20 mouse cellular contexts compared by ENCODE assay signal in the genomic region with DNA sequence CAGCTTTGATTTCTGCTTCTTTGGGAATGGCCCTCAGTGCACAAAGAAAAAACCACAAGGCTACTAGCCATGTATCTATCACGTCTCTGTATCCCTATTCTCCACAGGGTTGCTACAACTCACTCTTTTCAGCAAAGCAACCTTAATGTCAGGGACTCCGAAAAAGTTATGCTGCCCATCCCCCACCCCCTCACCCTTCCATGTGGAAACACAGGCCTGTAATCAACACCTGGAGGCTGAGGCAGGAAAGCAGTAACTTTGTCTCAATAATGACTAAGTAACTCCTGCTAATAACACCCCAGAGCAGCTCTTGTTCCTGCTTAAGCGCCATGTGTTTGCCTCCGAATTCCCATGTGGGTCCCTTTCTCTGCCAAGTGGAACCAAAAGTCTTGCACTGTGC. TPM values are rescaled to one million over a fixed set of nuclear protein-coding genes. Genes with fewer than 3 reads are reported as not detected.
DNase-seq lines count a peak whose midpoint lies in the region; ATAC-seq and TF ChIP-seq lines count a peak whose summit lies in the region.
"Had no signal": no experiment of that assay in that cellular context is flagged by ENCODE, and none has a peak within 500 bp of the region (broad histone marks: within the 10 kb centered on the region; RNA-seq: fewer than 3 reads in every experiment).

No protein-coding gene starts in this region.

- H3K4me1 ChIP-seq in kidney, adult 2 months (ENCODE audit: control insufficient read depth, insufficient read depth, low read length): peaks cover 36% of the 10 kb centered on the region
- H3K4me1 ChIP-seq in E14TG2a.4 (replicated peaks; ENCODE audit: low read depth, low read length): peaks cover 71% of the 10 kb centered on the region
- peaks cover 61% of the 10 kb centered on the region for H3K4me1 ChIP-seq in liver, embryonic 15.5 days (replicated peaks)
- no peaks in the 10 kb centered on the region for H3K4me1 ChIP-seq in forebrain, postnatal 0 days (ENCODE audit: insufficient read depth)

- H3K4me2 ChIP-seq in liver, embryonic 15.5 days: peak overlapping the region; percentile 32
- no peak overlapping the region for H3K4me2 ChIP-seq in forebrain, postnatal 0 days (ENCODE audit: low read depth)
- H3K4me2 ChIP-seq: embryonic facial prominence, embryonic 13.5 days; hindbrain, embryonic 12.5 days; midbrain, embryonic 13.5 days; neural tube, embryonic 13.5 days had no signal

- 31% methylated on average over 4 of the region's 4 CpGs for WGBS in kidney, adult 2 months
- 69% methylated on average over 4 of the region's 4 CpGs for WGBS in liver, embryonic 15.5 days (ENCODE audit: insufficient replicate concordance)
- 86% methylated on average over 4 of the region's 4 CpGs for WGBS in forebrain, postnatal 0 days

- peaks cover 35% of the 10 kb centered on the region for H3K9me3 ChIP-seq in E14TG2a.4 (ENCODE audit: low read length)
- H3K9me3 ChIP-seq in liver, embryonic 15.5 days (replicated peaks): no peaks in the 10 kb centered on the region
- no peaks in the 10 kb centered on the region for H3K9me3 ChIP-seq in forebrain, postnatal 0 days (ENCODE audit: low read length)
- H3K9me3 ChIP-seq: embryonic facial prominence, embryonic 13.5 days; heart, embryonic 10.5 days; hindbrain, embryonic 12.5 days; midbrain, embryonic 13.5 days; neural tube, embryonic 13.5 days had no signal

- H3K4me3 ChIP-seq in kidney, adult 2 months (ENCODE audit: insufficient read depth, low read depth, low read length): peak overlapping the region; percentile 46
- H3K4me3 ChIP-seq in E14TG2a.4 (replicated peaks; ENCODE audit: low read length): peak overlapping the region; percentile 54
- H3K4me3 ChIP-seq in liver, embryonic 15.5 days (replicated peaks): peak overlapping the region; percentile 25
- H3K4me3 ChIP-seq in forebrain, postnatal 0 days (ENCODE audit: low read depth, low read length): no peak overlapping the region
- H3K4me3 ChIP-seq: embryonic facial prominence, embryonic 13.5 days; heart, embryonic 10.5 days; hindbrain, embryonic 12.5 days; midbrain, embryonic 13.5 days; neural tube, embryonic 13.5 days had no signal

- no peak for DNase-seq in kidney, adult 2 months
- no peak for DNase-seq in kidney, postnatal 10 days
- DNase-seq in adipocyte (ENCODE audit: low spot score): peak; percentile 31
- no peak for DNase-seq in forebrain, postnatal 0 days
- DNase-seq: adrenal gland, postnatal 14 days; cerebellum, adult 11 months; cerebellum, postnatal 10 days; heart, postnatal 10 days; layer of hippocampus, postnatal 36 days; thymus, postnatal 36 days had no signal

- no peak for TF ChIP-seq CTCF in kidney, adult 2 months (conservative IDR thresholded peaks at IDR 0.05; ENCODE audit: insufficient read depth, insufficient read length, low read depth, low read length)
- no peak for TF ChIP-seq CTCF in E14TG2a.4 (conservative IDR thresholded peaks at IDR 0.05; ENCODE audit: low read length)
- no peak for TF ChIP-seq CTCF in forebrain, postnatal 0 days (IDR thresholded peaks at IDR 0.05; ENCODE audit: low read depth)

- H3K27me3 ChIP-seq in kidney, adult 2 months (replicated peaks; ENCODE audit: control insufficient read depth, insufficient read depth, low read length): no peaks in the 10 kb centered on the region
- no peaks in the 10 kb centered on the region for H3K27me3 ChIP-seq in E14TG2a.4 (ENCODE audit: insufficient read depth, low read length)
- H3K27me3 ChIP-seq in liver, embryonic 15.5 days: no peaks in the 10 kb centered on the region
- no peaks in the 10 kb centered on the region for H3K27me3 ChIP-seq in forebrain, postnatal 0 days (ENCODE audit: insufficient read depth, low read length)
- H3K27me3 ChIP-seq: embryonic facial prominence, embryonic 13.5 days; hindbrain, embryonic 12.5 days; midbrain, embryonic 13.5 days; neural tube, embryonic 13.5 days had no signal

- H3K27ac ChIP-seq in kidney, adult 2 months (ENCODE audit: insufficient read depth, low read depth, low read length): peak overlapping the region; percentile 62
- peak overlapping the region; percentile 53; the same call in 1 of the 2 replicates for H3K27ac ChIP-seq in liver, embryonic 15.5 days (replicated peaks)
- H3K27ac ChIP-seq in forebrain, postnatal 0 days (ENCODE audit: low read depth, low read length): no peak overlapping the region
- H3K27ac ChIP-seq: embryonic facial prominence, embryonic 13.5 days; heart, embryonic 10.5 days; hindbrain, embryonic 12.5 days; midbrain, embryonic 13.5 days; neural tube, embryonic 13.5 days had no signal

- no peak overlapping the region for H3K9ac ChIP-seq in liver, embryonic 15.5 days
- H3K9ac ChIP-seq in forebrain, postnatal 0 days: no peak overlapping the region
- H3K9ac ChIP-seq: embryonic facial prominence, embryonic 13.5 days; hindbrain, embryonic 12.5 days; midbrain, embryonic 13.5 days; neural tube, embryonic 13.5 days had no signal

- TF ChIP-seq POLR2A in kidney, adult 2 months (IDR thresholded peaks at IDR 0.05; ENCODE audit: low read depth, low read length): no peak

- no peaks in the 10 kb centered on the region for H3K36me3 ChIP-seq in kidney, adult 2 months (ENCODE audit: control insufficient read depth, insufficient read depth, low read length)
- H3K36me3 ChIP-seq in E14TG2a.4 (ENCODE audit: insufficient read depth, low read length): peaks cover 15% of the 10 kb centered on the region; the same call in 1 of the 2 replicates
- no peaks in the 10 kb centered on the region for H3K36me3 ChIP-seq in liver, embryonic 15.5 days (replicated peaks)
- H3K36me3 ChIP-seq in forebrain, postnatal 0 days (ENCODE audit: insufficient read depth): no peaks in the 10 kb centered on the region
- H3K36me3 ChIP-seq: neural tube, embryonic 13.5 days had no signal

- ATAC-seq in liver, embryonic 15.5 days (ENCODE audit: insufficient read depth): no peak
- ATAC-seq in inflammation-experienced regulatory T-cells, adult 6 months: no peak
- no peak for ATAC-seq in forebrain, postnatal 0 days
- ATAC-seq: forebrain, embryonic 14.5 days; lung, postnatal 0 days; midbrain, embryonic 13.5 days had no signal

RNA-seq across cellular contexts. Expression of a gene that starts 17.3 kb away (rescaled TPM):
- polyA plus RNA-seq in kidney, adult 2 months (2012; rRNA removed): 39.7 and 49.2 TPM in 2 replicates
- 3.4 and 4.2 TPM in 2 replicates for polyA plus RNA-seq in liver, embryonic 15.5 days (2015; fragmentation: Nextera tagmentation; extraction: Ambion mirVana)
- not detected for polyA plus RNA-seq in inflammation-experienced regulatory T-cells, adult 6 months (2017; shearing (Covaris generic))
- 48.1 and 68.8 TPM in 2 replicates for total RNA-seq in forebrain, postnatal 0 days (2014; rRNA removed)
- polyA plus RNA-seq in forebrain, postnatal 0 days (2015; fragmentation: Nextera tagmentation; extraction: Ambion mirVana): 7.7 and 15.4 TPM in 2 replicates
